Mouse (Mus musculus): ENCODE measurements around the gene 1700025F22Rik.
A peak's percentile ranks its signal among the peaks of the same experiment; 100 is the strongest.
"Not testable (repeated sequence)": the region's sequence is repeated elsewhere in the genome, so short reads cannot be mapped to it uniquely, and the experiment has no call there.

1700025F22Rik gene

GRCm38 (mm10) chr19:11165172-11165571 lies at the start of gene 1700025F22Rik:
1700025F22Rik (minus strand) TSS chr19:11165320.
- DNase-seq (ENCODE audit: low spot score) = no peak

GRCm38 (mm10) chr19:11196546-11196945 lies 31.4 kb upstream of the 1700025F22Rik start, which contains the start of gene Ms4a13:
Ms4a13 (minus strand) TSS chr19:11196737.
- no peak for DNase-seq (ENCODE audit: low spot score)

- DNase-seq (ENCODE audit: low spot score) = no peak
These were observed 27.4 kb upstream of the 1700025F22Rik start for GRCm38 (mm10) chr19:11192552-11192951.

- no peak for DNase-seq (ENCODE audit: low spot score)
These were observed 19.0 kb upstream of the 1700025F22Rik start for GRCm38 (mm10) chr19:11184121-11184520.

- DNase-seq (ENCODE audit: low spot score) = no peak
These were observed 12.3 kb upstream of the 1700025F22Rik start for GRCm38 (mm10) chr19:11177464-11177863.

- DNase-seq (ENCODE audit: low spot score) = not testable (repeated sequence)
These were observed 7.2 kb downstream of the 1700025F22Rik start for GRCm38 (mm10) chr19:11157890-11158289.

GRCm38 (mm10) chr19:11135336-11135735 lies 29.8 kb downstream of the 1700025F22Rik start:
- no peak for DNase-seq (ENCODE audit: low spot score)

- no peak for DNase-seq (ENCODE audit: low spot score)
These were observed 30.3 kb downstream of the 1700025F22Rik start for GRCm38 (mm10) chr19:11134852-11135251.

GRCm38 (mm10) chr19:11130776-11131175 lies 34.3 kb downstream of the 1700025F22Rik start, which contains the start of gene 1700017D01Rik:
1700017D01Rik (minus strand) TSS chr19:11130876.
- DNase-seq (ENCODE audit: low spot score) = not testable (repeated sequence)

GRCm38 (mm10) chr19:11129702-11130101 lies 35.4 kb downstream of the 1700025F22Rik start:
- DNase-seq (ENCODE audit: low spot score) = no peak

- DNase-seq (ENCODE audit: low spot score) = peak; percentile 13
These were observed 44.1 kb downstream of the 1700025F22Rik start for GRCm38 (mm10) chr19:11121016-11121420.

- DNase-seq (ENCODE audit: low spot score) = no peak
These were observed 45.8 kb downstream of the 1700025F22Rik start for GRCm38 (mm10) chr19:11119338-11119737.

- DNase-seq (ENCODE audit: low spot score) = peak; percentile 1
These were observed 57.4 kb downstream of the 1700025F22Rik start for GRCm38 (mm10) chr19:11107746-11108145.

- no peak for DNase-seq (ENCODE audit: low spot score)
These were observed 63.2 kb downstream of the 1700025F22Rik start for GRCm38 (mm10) chr19:11101880-11102279.

- DNase-seq (ENCODE audit: low spot score) = no peak
These were observed 66.7 kb downstream of the 1700025F22Rik start for GRCm38 (mm10) chr19:11098401-11098800.

GRCm38 (mm10) chr19:11092131-11092530 lies 73.0 kb downstream of the 1700025F22Rik start:
- DNase-seq (ENCODE audit: low spot score) = not testable (repeated sequence)
